Mouse (Mus musculus) c-Kit-positive CD71-negative TER-119-negative erythroid progenitor cells, embryonic 14.5 days (primary cell): ENCODE measurements around the gene Tmem235.

Experiments
- DNase-seq: peaks from one replicate; pipeline ENCODE4 v3.0.0-alpha.2; 2013; ENCODE audit warnings: low read depth

The Tmem235 gene

GRCm38 (mm10) chr11:117891581-117892175 lies 31.1 kb downstream of the Tmem235 start:
- no peak for DNase-seq

DNA sequence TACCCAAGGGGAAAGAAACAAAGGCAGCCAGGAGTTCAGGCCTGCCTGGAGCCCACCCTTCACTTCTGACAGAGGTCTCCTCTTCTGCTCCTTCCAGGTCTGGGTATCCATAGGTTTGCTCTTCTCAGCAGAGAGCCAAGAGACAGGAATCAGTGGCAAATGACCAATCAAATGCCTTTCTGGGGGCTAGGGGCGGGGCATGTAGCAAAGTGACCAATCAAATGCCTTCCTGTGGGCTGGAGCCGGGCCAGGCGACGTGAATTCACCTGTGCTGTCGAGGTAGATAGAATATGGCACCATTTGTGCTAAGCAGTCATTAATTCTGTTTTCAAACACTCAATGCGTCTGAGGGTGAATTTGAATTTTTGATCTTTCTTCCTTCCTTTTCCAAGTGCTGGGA lies 31.6 kb downstream of the Tmem235 start:
- no peak for DNase-seq

DNA sequence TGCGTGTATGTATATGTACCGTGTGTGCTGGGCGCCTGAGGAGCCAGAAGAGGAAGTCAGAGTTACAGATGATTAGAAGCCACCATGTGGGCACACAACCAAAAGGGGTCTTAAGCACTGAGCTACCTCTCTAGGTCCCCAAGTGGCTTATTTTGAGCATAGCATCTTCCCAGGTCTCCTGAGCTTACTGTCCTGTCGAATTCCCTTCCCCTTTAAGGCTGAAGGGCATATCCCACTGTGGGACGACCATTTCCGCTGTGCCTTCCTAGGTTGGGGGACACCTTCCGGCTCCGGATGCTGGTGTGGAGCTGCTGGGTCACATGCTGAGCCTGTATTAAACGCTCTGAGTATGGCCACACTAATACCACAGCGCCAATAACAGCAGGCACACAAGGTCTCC lies 34.1 kb downstream of the Tmem235 start:
- DNase-seq, result no peak

GRCm38 (mm10) chr11:117896533-117896932 lies 36.0 kb downstream of the Tmem235 start:
- no peak for DNase-seq

DNA sequence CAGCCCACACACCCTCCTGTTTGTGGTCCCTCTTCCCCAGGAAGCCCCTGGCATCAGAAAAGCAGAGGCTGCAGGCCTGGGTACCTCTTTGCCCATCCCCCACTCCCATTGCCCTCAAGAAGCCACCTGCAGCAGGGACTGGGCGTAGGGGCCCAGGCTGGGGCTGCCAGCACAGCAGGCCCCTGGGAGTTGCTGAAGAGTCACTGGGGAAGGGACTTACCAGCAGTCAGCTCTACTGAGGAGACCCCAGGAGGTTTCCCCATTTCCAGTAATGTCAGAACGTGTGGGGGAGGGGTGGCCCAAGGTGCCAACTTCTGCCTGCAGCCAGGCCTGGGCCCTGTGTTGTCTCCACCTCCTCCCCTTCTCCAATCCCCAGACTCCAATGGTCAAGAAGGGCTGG lies 41.7 kb downstream of the Tmem235 start:
- no peak for DNase-seq

DNA sequence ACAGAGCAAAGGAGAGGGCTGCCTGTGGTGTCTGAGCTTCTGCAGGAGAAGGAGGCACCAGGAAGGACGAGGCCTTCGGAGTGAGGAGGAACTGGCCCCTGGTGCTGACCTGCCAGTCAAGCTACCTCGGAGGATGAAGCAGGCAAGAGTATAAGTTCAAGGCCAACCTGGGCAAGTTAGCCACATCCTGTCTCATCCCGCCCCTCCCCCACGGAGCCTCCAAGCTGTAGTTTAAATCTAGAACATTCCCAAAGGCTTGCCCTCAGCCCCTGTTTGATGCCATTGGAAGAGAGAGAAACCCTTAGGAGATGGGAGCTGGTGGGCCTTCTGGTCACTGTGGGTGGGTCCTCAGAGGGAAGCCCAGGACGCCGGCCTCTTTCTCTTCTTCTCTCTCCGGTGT lies 43.9 kb downstream of the Tmem235 start:
- DNase-seq, result no peak

GRCm38 (mm10) chr11:117909337-117909736 lies 48.8 kb downstream of the Tmem235 start:
- no peak for DNase-seq

GRCm38 (mm10) chr11:117912684-117913352 lies 52.3 kb downstream of the Tmem235 start:
- DNase-seq, result peak; percentile 61

- no peak for DNase-seq
These were observed 54.0 kb downstream of the Tmem235 start for GRCm38 (mm10) chr11:117914531-117914930.
